Mouse (Mus musculus) gastrocnemius, adult 8-10 months (tissue): ENCODE results near the gene Dscam. TPM values are rescaled to one million over a fixed set of nuclear protein-coding genes. Genes with fewer than 3 reads are reported as not detected.

Experiments used
- DNase-seq, 2 experiments: peaks; one replicate each; pipeline ENCODE4 v3.0.0; 2022; ENCODE audit warnings: low spot score in 2 of 2
- total RNA-seq, 4 experiments: library from RNA; stranded (reverse); gene quantifications; 2 replicates each; pipeline ENCODE4 v1.2.4; 2022

The Dscam gene
- total RNA-seq, 4 experiments from 2014 or later: 0.02 to 0.11 (median 0.04) TPM; not detected in 1

GRCm38 (mm10) chr16:96725071-96725724 is 445.4 kb downstream of the Dscam start:
- DNase-seq: no peak

- no peak for DNase-seq
Observed at GRCm38 (mm10) chr16:96724591-96724990, 446.0 kb downstream of the Dscam start.

- no peak for DNase-seq
Observed at GRCm38 (mm10) chr16:96724123-96724522, 446.4 kb downstream of the Dscam start.

GRCm38 (mm10) chr16:96723066-96723669 is 447.4 kb downstream of the Dscam start:
- no peak for DNase-seq

GRCm38 (mm10) chr16:96722135-96722534 is 448.4 kb downstream of the Dscam start:
- no peak for DNase-seq

GRCm38 (mm10) chr16:96721241-96721640 is 449.3 kb downstream of the Dscam start:
- DNase-seq: no peak

GRCm38 (mm10) chr16:96720666-96721065 is 449.9 kb downstream of the Dscam start:
- DNase-seq: no peak

- DNase-seq: no peak
Observed at GRCm38 (mm10) chr16:96718221-96718620, 452.3 kb downstream of the Dscam start.

- no peak for DNase-seq
Observed at GRCm38 (mm10) chr16:96716633-96717032, 453.9 kb downstream of the Dscam start.

- no peak for DNase-seq
Observed at GRCm38 (mm10) chr16:96711935-96712334, 458.6 kb downstream of the Dscam start.

- DNase-seq: no peak
Observed at GRCm38 (mm10) chr16:96700551-96700950, 470.0 kb downstream of the Dscam start.

GRCm38 (mm10) chr16:96695882-96696281 is 474.7 kb downstream of the Dscam start:
- DNase-seq: no peak

GRCm38 (mm10) chr16:96691576-96691975 is 479.0 kb downstream of the Dscam start:
- DNase-seq: no peak

- no peak for DNase-seq
Observed at GRCm38 (mm10) chr16:96690052-96690451, 480.5 kb downstream of the Dscam start.

- DNase-seq: no peak
Observed at GRCm38 (mm10) chr16:96689419-96689818, 481.1 kb downstream of the Dscam start.

GRCm38 (mm10) chr16:96685065-96685464 is 485.5 kb downstream of the Dscam start:
- no peak for DNase-seq

GRCm38 (mm10) chr16:96684581-96684980 is 486.0 kb downstream of the Dscam start:
- no peak for DNase-seq

GRCm38 (mm10) chr16:96682289-96682972 is 488.1 kb downstream of the Dscam start:
- DNase-seq: no peak

- DNase-seq: no peak
Observed at GRCm38 (mm10) chr16:96679981-96680380, 490.6 kb downstream of the Dscam start.

GRCm38 (mm10) chr16:96677471-96677870 is 493.1 kb downstream of the Dscam start:
- no peak for DNase-seq

- DNase-seq: no peak
Observed at GRCm38 (mm10) chr16:96676663-96677062, 493.9 kb downstream of the Dscam start.

GRCm38 (mm10) chr16:96673191-96673847 is 497.2 kb downstream of the Dscam start:
- DNase-seq: no peak
